Mouse (Mus musculus): ENCODE measurements around the gene Bola1.
"Not testable (repeated sequence)": the region's sequence is repeated elsewhere in the genome, so short reads cannot be mapped to it uniquely, and the experiment has no call there.

Bola1 gene

GRCm38 (mm10) chr3:96180727-96181477 is 38.6 kb downstream of the Bola1 start, which contains the start of gene Sv2a:
Gene Sv2a (plus strand): TSS chr3:96181151.
- DNase-seq (ENCODE audit: low spot score) = peak; percentile 60

GRCm38 (mm10) chr3:96179531-96179930 is 40.0 kb downstream of the Bola1 start:
- DNase-seq (ENCODE audit: low spot score) = no peak

- DNase-seq (ENCODE audit: low spot score) = no peak
Measured at GRCm38 (mm10) chr3:96178902-96179301, 40.6 kb downstream of the Bola1 start.

GRCm38 (mm10) chr3:96178427-96178826 is 41.1 kb downstream of the Bola1 start:
- no peak for DNase-seq (ENCODE audit: low spot score)

- DNase-seq (ENCODE audit: low spot score) = no peak
Measured at GRCm38 (mm10) chr3:96175251-96175650, 44.3 kb downstream of the Bola1 start.

GRCm38 (mm10) chr3:96174042-96174441 is 45.5 kb downstream of the Bola1 start:
- DNase-seq (ENCODE audit: low spot score) = not testable (repeated sequence)

GRCm38 (mm10) chr3:96173185-96173584 is 46.3 kb downstream of the Bola1 start:
- DNase-seq (ENCODE audit: low spot score) = no peak

GRCm38 (mm10) chr3:96172197-96173178 is 47.0 kb downstream of the Bola1 start, which contains the start of gene Sf3b4:
Gene Sf3b4 (plus strand): TSS chr3:96172332.
- DNase-seq (ENCODE audit: low spot score) = peak; percentile 70

GRCm38 (mm10) chr3:96171583-96172196 is 47.8 kb downstream of the Bola1 start:
- no peak for DNase-seq (ENCODE audit: low spot score)

GRCm38 (mm10) chr3:96170976-96171545 is 48.4 kb downstream of the Bola1 start:
- no peak for DNase-seq (ENCODE audit: low spot score)

- DNase-seq (ENCODE audit: low spot score) = no peak
Measured at GRCm38 (mm10) chr3:96170276-96170675, 49.2 kb downstream of the Bola1 start.

GRCm38 (mm10) chr3:96168466-96169158 is 50.9 kb downstream of the Bola1 start:
- DNase-seq (ENCODE audit: low spot score) = no peak

- no peak for DNase-seq (ENCODE audit: low spot score)
Measured at GRCm38 (mm10) chr3:96163040-96163439, 56.5 kb downstream of the Bola1 start.

GRCm38 (mm10) chr3:96161869-96162840 is 57.4 kb downstream of the Bola1 start, which contains the start of gene Mtmr11:
Gene Mtmr11 (plus strand): TSS chr3:96162004.
- DNase-seq (ENCODE audit: low spot score) = no peak

GRCm38 (mm10) chr3:96160803-96161516 is 58.5 kb downstream of the Bola1 start:
- peak; percentile 58 for DNase-seq (ENCODE audit: low spot score)

- DNase-seq (ENCODE audit: low spot score) = peak; percentile 53
Measured at GRCm38 (mm10) chr3:96160222-96160802, 59.2 kb downstream of the Bola1 start.

- no peak for DNase-seq (ENCODE audit: low spot score)
Measured at GRCm38 (mm10) chr3:96159820-96160219, 59.7 kb downstream of the Bola1 start.

GRCm38 (mm10) chr3:96155501-96155900 is 64.0 kb downstream of the Bola1 start:
- no peak for DNase-seq (ENCODE audit: low spot score)

GRCm38 (mm10) chr3:96152611-96153010 is 66.9 kb downstream of the Bola1 start:
- DNase-seq (ENCODE audit: low spot score) = no peak
